Mouse (Mus musculus): ENCODE data around the gene Agfg2. TPM values are rescaled to one million over a fixed set of nuclear protein-coding genes. Genes with fewer than 3 reads are reported as not detected.

The Agfg2 gene
- polyA plus RNA-seq, 1 experiment from 2014 or later = 18.1 TPM

DNA sequence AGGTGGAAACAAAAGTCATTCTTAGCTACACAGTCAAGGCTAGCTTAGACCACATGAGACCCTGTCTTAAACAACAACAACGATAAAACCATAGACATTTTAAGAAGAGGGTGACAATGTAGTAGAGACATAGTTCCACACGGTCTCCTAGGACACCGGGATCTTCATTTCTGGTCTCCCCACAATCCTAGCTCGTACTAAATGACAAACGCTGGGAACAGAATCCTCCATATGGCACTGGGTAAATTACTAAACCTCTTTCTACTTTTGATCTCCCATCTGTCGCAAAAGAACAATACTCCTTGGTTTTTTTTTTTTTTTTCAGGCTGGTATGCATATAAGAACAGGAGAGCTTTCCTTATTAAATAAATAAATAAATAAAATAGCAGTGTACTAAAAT is 2.0 kb downstream of the Agfg2 start:
- H3K27me3 ChIP-seq = no peaks in the 10 kb centered on the region
- peaks cover 13% of the 10 kb centered on the region for H3K4me1 ChIP-seq
- no peak overlapping the region for H3K4me3 ChIP-seq (replicated peaks)
- WGBS = 80% methylated on average over 6 of the region's 6 CpGs
- no peak overlapping the region for H3K27ac ChIP-seq (replicated peaks)
- H3K4me2 ChIP-seq (replicated peaks) = no peak overlapping the region
- no peak overlapping the region for H3K9ac ChIP-seq
- H3K9me3 ChIP-seq (replicated peaks) = no peaks in the 10 kb centered on the region
- no peak for ATAC-seq (ENCODE audit: insufficient number of reproducible peaks, low FRiP score, low TSS enrichment, low read depth)
- no peaks in the 10 kb centered on the region; the same call in 1 of the 2 replicates for H3K36me3 ChIP-seq

DNA sequence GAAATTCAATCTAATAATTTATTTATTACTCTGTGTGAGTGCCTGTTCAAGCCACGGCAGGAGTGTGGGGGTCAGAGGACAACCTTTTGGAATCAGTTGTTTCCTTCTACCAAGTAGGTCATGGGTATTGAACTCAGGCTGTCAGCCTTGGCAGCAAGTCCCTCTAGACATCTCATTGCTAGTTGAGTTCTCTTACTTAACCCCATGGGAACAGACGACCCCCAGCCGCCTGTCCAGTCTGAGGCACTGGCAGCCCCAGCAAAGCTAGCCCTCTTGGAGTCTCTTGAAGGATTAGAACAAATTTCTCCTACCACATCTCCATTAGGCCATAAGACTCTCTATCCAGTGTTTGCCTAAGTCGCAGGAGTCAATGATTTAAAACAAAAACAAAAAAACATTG is 4.8 kb downstream of the Agfg2 start:
- no peak overlapping the region for H3K27ac ChIP-seq (replicated peaks)
- H3K9me3 ChIP-seq (replicated peaks) = no peaks in the 10 kb centered on the region
- no peak overlapping the region for H3K4me3 ChIP-seq (replicated peaks)
- H3K4me1 ChIP-seq = peaks cover 9% of the 10 kb centered on the region
- H3K4me2 ChIP-seq (replicated peaks) = no peak overlapping the region
- H3K9ac ChIP-seq = no peak overlapping the region
- 78% methylated on average over 4 of the region's 4 CpGs for WGBS
- ATAC-seq (ENCODE audit: insufficient number of reproducible peaks, low FRiP score, low TSS enrichment, low read depth) = no peak
- H3K36me3 ChIP-seq = peaks cover 3% of the 10 kb centered on the region; the same call in 1 of the 2 replicates
- no peaks in the 10 kb centered on the region for H3K27me3 ChIP-seq

DNA sequence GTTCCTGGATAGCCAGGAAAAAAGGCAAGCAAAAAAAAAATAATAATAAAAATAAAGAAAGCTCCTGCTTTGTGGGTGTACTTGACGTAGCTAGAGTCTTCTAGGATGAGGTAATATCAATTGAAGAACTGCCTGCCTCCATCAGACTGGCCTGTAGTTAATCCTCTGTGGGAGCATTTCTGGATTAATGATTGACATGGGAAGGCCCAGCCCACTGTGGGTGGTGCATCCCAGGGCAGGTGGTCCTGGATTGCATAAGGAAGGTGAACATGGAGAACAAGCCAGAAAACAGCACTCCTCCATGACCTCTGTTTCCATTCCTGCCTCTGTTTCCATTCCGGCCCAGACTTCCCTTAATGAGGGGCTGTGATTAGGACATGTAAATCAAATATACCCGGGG is 5.8 kb downstream of the Agfg2 start:
- Histone ChIP-seq H3K4me1 (peaks cover 9% of the 10 kb centered on the region), H3K9me3 (replicated peaks) (no peaks in the 10 kb centered on the region), H3K4me2 (replicated peaks) (no peak overlapping the region), H3K9ac (no peak overlapping the region), H3K36me3 (peaks cover 3% of the 10 kb centered on the region; the same call in 1 of the 2 replicates), H3K4me3 (replicated peaks) (no peak overlapping the region), H3K27ac (replicated peaks) (no peak overlapping the region), H3K27me3 (no peaks in the 10 kb centered on the region)
- 86% methylated on average over 3 of the region's 3 CpGs for WGBS
- ATAC-seq (ENCODE audit: insufficient number of reproducible peaks, low FRiP score, low TSS enrichment, low read depth) = no peak

GRCm38 (mm10) chr5:137677859-137678258 is 6.7 kb downstream of the Agfg2 start:
- Histone ChIP-seq H3K4me1 (peaks cover under 1% of the 10 kb centered on the region; the same call in 1 of the 2 replicates), H3K4me2 (replicated peaks) (no peak overlapping the region), H3K4me3 (replicated peaks) (no peak overlapping the region), H3K9ac (no peak overlapping the region), H3K36me3 (peaks cover 3% of the 10 kb centered on the region; the same call in 1 of the 2 replicates), H3K9me3 (replicated peaks) (no peaks in the 10 kb centered on the region), H3K27me3 (no peaks in the 10 kb centered on the region), H3K27ac (replicated peaks) (no peak overlapping the region)
- no peak for ATAC-seq (ENCODE audit: insufficient number of reproducible peaks, low FRiP score, low TSS enrichment, low read depth)
- 94% methylated on average over 8 of the region's 8 CpGs for WGBS

- Histone ChIP-seq H3K36me3 (peaks cover 3% of the 10 kb centered on the region; the same call in 1 of the 2 replicates), H3K4me1 (peaks cover 15% of the 10 kb centered on the region), H3K4me2 (replicated peaks) (no peak overlapping the region), H3K9ac (no peak overlapping the region), H3K27me3 (no peaks in the 10 kb centered on the region), H3K4me3 (replicated peaks) (no peak overlapping the region), H3K9me3 (replicated peaks) (no peaks in the 10 kb centered on the region), H3K27ac (replicated peaks) (no peak overlapping the region)
- WGBS = 89% methylated on average over 8 of the region's 8 CpGs
- ATAC-seq (ENCODE audit: insufficient number of reproducible peaks, low FRiP score, low TSS enrichment, low read depth) = no peak
Measured at GRCm38 (mm10) chr5:137674786-137675185, 9.7 kb downstream of the Agfg2 start.

DNA sequence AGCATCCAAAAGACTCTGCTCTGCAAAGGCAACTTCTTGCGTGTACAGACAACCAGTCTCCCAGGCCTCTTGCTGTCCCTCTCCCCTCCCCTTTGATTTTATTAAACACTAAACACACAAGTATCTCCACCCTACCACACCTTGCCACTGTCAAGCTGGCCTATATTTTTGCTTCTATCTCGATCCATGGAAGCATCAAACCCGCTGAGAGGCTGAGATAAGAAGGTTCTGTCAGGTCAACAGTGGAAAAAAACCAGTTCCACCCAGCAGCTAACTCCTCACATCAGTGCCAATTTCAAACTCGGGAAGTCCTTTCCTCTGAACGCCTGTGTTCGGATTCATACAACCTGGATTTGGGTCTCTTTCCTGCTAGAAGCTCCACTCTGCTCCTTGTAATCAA is 11.5 kb downstream of the Agfg2 start:
- no peak overlapping the region for H3K4me2 ChIP-seq (replicated peaks)
- peaks cover 20% of the 10 kb centered on the region for H3K4me1 ChIP-seq
- H3K9me3 ChIP-seq (replicated peaks) = no peaks in the 10 kb centered on the region
- H3K9ac ChIP-seq = no peak overlapping the region
- 83% methylated on average over 6 of the region's 6 CpGs for WGBS
- ATAC-seq (ENCODE audit: insufficient number of reproducible peaks, low FRiP score, low TSS enrichment, low read depth) = no peak
- H3K36me3 ChIP-seq = peaks cover 3% of the 10 kb centered on the region; the same call in 1 of the 2 replicates
- H3K27ac ChIP-seq (replicated peaks) = no peak overlapping the region
- no peaks in the 10 kb centered on the region for H3K27me3 ChIP-seq
- H3K4me3 ChIP-seq (replicated peaks) = no peak overlapping the region

- Histone ChIP-seq H3K9me3 (replicated peaks) (no peaks in the 10 kb centered on the region), H3K9ac (no peak overlapping the region), H3K4me2 (replicated peaks) (no peak overlapping the region), H3K4me1 (peaks cover 20% of the 10 kb centered on the region), H3K4me3 (replicated peaks) (no peak overlapping the region), H3K36me3 (peaks cover 7% of the 10 kb centered on the region; the same call in 1 of the 2 replicates), H3K27ac (replicated peaks) (peak overlapping the region; percentile 52), H3K27me3 (no peaks in the 10 kb centered on the region)
- WGBS = 64% methylated on average over 5 of the region's 5 CpGs
- ATAC-seq (ENCODE audit: insufficient number of reproducible peaks, low FRiP score, low TSS enrichment, low read depth) = no peak
Measured at GRCm38 (mm10) chr5:137672361-137672760, 12.2 kb downstream of the Agfg2 start.

- no peak overlapping the region for H3K9ac ChIP-seq
- H3K4me2 ChIP-seq (replicated peaks) = no peak overlapping the region
- peak; percentile 61 for ATAC-seq (ENCODE audit: insufficient number of reproducible peaks, low FRiP score, low TSS enrichment, low read depth)
- peak overlapping the region; percentile 52 for H3K27ac ChIP-seq (replicated peaks)
- peaks cover 11% of the 10 kb centered on the region for H3K36me3 ChIP-seq
- H3K9me3 ChIP-seq (replicated peaks) = no peaks in the 10 kb centered on the region
- peaks cover 20% of the 10 kb centered on the region for H3K4me1 ChIP-seq
- 20% methylated on average over 9 of the region's 9 CpGs for WGBS
- no peak overlapping the region for H3K4me3 ChIP-seq (replicated peaks)
- H3K27me3 ChIP-seq = no peaks in the 10 kb centered on the region
Measured at GRCm38 (mm10) chr5:137671443-137672240, 12.9 kb downstream of the Agfg2 start.

DNA sequence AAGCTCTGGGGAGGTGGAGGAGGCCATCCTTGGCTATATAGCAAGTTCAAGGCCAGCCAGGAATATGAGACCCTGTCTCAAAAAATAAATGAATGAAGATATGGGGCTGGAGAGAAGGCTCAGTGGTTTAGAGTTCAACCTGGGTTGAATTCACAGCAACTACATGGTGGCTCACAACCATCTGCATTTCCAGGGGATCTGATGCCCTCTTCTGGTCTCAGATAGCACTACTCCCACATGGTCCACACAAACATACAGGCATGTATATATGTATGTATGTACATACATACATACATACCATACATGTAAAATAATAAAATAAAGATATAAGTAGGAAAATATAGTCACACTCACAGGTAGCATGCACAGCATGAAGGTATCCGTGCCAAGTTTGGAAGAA is 14.3 kb downstream of the Agfg2 start:
- Histone ChIP-seq H3K4me1 (peaks cover 20% of the 10 kb centered on the region), H3K9ac (no peak overlapping the region), H3K27ac (replicated peaks) (no peak overlapping the region), H3K36me3 (peaks cover 16% of the 10 kb centered on the region), H3K27me3 (no peaks in the 10 kb centered on the region), H3K9me3 (replicated peaks) (no peaks in the 10 kb centered on the region), H3K4me2 (replicated peaks) (no peak overlapping the region), H3K4me3 (replicated peaks) (no peak overlapping the region)
- no peak for ATAC-seq (ENCODE audit: insufficient number of reproducible peaks, low FRiP score, low TSS enrichment, low read depth)
- WGBS = 93% methylated on average over 1 of the region's 1 CpGs

- H3K36me3 ChIP-seq = peaks cover 26% of the 10 kb centered on the region
- H3K9ac ChIP-seq = no peak overlapping the region
- no peaks in the 10 kb centered on the region for H3K27me3 ChIP-seq
- H3K27ac ChIP-seq (replicated peaks) = no peak overlapping the region
- no peaks in the 10 kb centered on the region for H3K9me3 ChIP-seq (replicated peaks)
- no peak overlapping the region for H3K4me2 ChIP-seq (replicated peaks)
- no peak overlapping the region for H3K4me3 ChIP-seq (replicated peaks)
- no peak for ATAC-seq (ENCODE audit: insufficient number of reproducible peaks, low FRiP score, low TSS enrichment, low read depth)
- H3K4me1 ChIP-seq = peaks cover 20% of the 10 kb centered on the region
- 57% methylated on average over 10 of the region's 10 CpGs for WGBS
Measured at GRCm38 (mm10) chr5:137668971-137669370, 15.6 kb downstream of the Agfg2 start.

GRCm38 (mm10) chr5:137663057-137663456 is 21.5 kb downstream of the Agfg2 start:
- Histone ChIP-seq H3K9ac (no peak overlapping the region), H3K4me2 (replicated peaks) (no peak overlapping the region), H3K27me3 (no peaks in the 10 kb centered on the region), H3K9me3 (replicated peaks) (no peaks in the 10 kb centered on the region), H3K4me3 (replicated peaks) (no peak overlapping the region), H3K27ac (replicated peaks) (no peak overlapping the region), H3K36me3 (peaks cover 58% of the 10 kb centered on the region), H3K4me1 (no peaks in the 10 kb centered on the region)
- WGBS = 72% methylated on average over 9 of the region's 9 CpGs
- no peak for ATAC-seq (ENCODE audit: insufficient number of reproducible peaks, low FRiP score, low TSS enrichment, low read depth)
